Mouse (Mus musculus) liver, embryonic 14.5 days (tissue): ENCODE measurements around the gene Clec9a.

Experiments used
- CTCF ChIP-seq: IDR thresholded peaks from 2 replicates; pipeline ENCODE4 v1.5.1; 2016; ENCODE audit warnings: antibody characterized with exemption, low read depth, control low read depth
- EP300 ChIP-seq: IDR thresholded peaks from 2 replicates; pipeline ENCODE4 v1.6.1; 2016; ENCODE audit warnings: antibody characterized with exemption, low read depth

DNA sequence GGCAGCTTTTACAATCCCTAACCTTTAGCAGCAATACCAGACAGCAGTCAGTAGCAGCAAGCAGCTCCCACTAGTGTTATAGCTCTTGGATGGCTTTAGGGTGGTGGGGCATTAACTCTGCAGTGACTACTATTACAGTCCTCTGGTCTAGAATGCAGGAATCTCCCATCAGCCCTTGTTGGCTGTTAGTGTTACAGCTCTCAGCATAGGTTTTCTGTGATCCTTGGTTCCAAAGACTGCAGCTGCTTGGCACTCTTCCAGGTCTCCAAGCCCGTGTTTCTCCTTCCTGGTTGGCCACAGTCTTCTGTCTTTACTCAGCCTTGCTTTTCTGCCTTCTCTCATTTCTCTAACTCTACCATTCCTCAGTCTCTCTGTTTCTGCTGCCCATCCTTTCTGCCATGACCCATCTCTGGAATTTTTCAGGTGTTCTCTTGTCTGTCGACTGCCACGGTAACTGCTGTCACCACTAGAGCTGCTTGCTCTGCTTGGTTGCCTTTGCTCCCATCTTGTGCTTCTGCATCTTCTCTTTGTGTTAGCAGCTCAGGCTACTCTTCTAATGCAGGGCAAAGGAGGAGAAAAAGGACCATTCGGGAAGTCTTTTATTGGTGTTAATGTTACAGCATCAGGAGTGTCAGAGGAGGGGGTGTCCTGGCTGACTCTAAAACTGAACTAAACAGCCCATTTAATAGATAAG lies 14.5 kb downstream of the Clec9a start:
- TF ChIP-seq CTCF (no peak), EP300 (no peak)
